Mouse (Mus musculus) myocyte (in vitro differentiated cells): Measurements from ENCODE around the gene Gfra1.

Experiments
- E2F4 ChIP-seq: IDR thresholded peaks from one replicate; pipeline ENCODE4 v1.6.1; 2011; ENCODE audit warnings: mild to moderate bottlenecking, control low read depth, moderate library complexity; ENCODE audit not compliant: insufficient read depth
- MAX ChIP-seq: IDR thresholded peaks from one replicate; pipeline ENCODE4 v1.6.1; 2011; ENCODE audit warnings: low read depth, mild to moderate bottlenecking, control low read depth
- MYOD1 ChIP-seq, 3 experiments: IDR thresholded peaks; one replicate each; pipeline ENCODE4 v1.6.1; 2011; ENCODE audit warnings: control low read depth in 2 of 3, low read depth in 2 of 3, mild to moderate bottlenecking in 2 of 3, moderate library complexity in 1 of 3; ENCODE audit not compliant: insufficient read length in 2 of 3, control insufficient read depth in 1 of 3
- POLR2A ChIP-seq: IDR thresholded peaks from one replicate; pipeline ENCODE4 v1.6.1; 2011; ENCODE audit warnings: low read depth, mild to moderate bottlenecking, control low read depth, moderate library complexity; ENCODE audit not compliant: insufficient read length
- SRF ChIP-seq: IDR thresholded peaks from one replicate; pipeline ENCODE4 v1.6.1; 2011; ENCODE audit warnings: low read depth; ENCODE audit not compliant: control insufficient read depth, insufficient read length
- TCF12 ChIP-seq: IDR thresholded peaks from one replicate; pipeline ENCODE4 v1.6.1; 2011; ENCODE audit warnings: mild to moderate bottlenecking, control low read depth; ENCODE audit not compliant: poor library complexity, insufficient read depth, severe bottlenecking
- USF1 ChIP-seq: IDR thresholded peaks from one replicate; pipeline ENCODE4 v1.6.1; 2011; ENCODE audit warnings: low read depth, mild to moderate bottlenecking, control low read depth, moderate library complexity

DNA sequence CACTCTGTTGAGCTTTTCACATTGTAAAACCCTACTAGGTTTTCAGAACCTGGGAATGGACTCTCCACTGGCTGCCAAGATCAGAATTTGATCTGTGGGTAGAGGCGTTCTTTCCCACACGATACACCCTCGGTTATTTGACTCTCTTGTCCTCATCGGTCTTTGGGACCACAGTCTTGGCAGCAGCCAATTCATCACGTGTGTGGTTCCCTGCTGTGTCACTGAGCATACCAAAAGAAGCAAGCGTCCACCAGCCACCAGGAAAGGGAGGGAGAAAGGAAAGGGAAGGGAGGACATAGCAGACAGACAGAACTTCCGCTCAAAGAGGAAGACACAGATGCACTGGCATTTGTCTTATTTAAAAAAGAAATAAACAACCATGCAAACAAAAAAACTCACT is 189.1 kb downstream of the Gfra1 start:
- TF ChIP-seq MAX (no peak), USF1 (no peak), POLR2A (no peak), E2F4 (no peak), TCF12 (no peak), SRF (no peak), MYOD1 (IDR thresholded peaks at IDR 0.05; ENCODE audit: control insufficient read depth in 1 of 3, insufficient read length in 2 of 3, low read depth in 2 of 3) (no peak)
